Mouse (Mus musculus): ENCODE results near the gene Prex1. TPM values are rescaled to one million over a fixed set of nuclear protein-coding genes. Genes with fewer than 3 reads are reported as not detected.

Prex1 gene
- polyA plus RNA-seq, 1 experiment from 2014 or later: 29.7 TPM

Other genes starting within 250 kb of the Prex1 start
- 11.4 and 12.0 TPM in 2 replicates for gene Trp53rkb, start 78.7 kb upstream of the Prex1 start, polyA plus RNA-seq (2014; fragmentation: Nextera tagmentation; extraction: Ambion mirVana)
- 5.2 and 6.1 TPM in 2 replicates for gene Arfgef2, start 91.8 kb upstream of the Prex1 start, polyA plus RNA-seq (2014; fragmentation: Nextera tagmentation; extraction: Ambion mirVana)
- 222 and 240 TPM in 2 replicates for gene Cse1l, start 192.2 kb upstream of the Prex1 start, polyA plus RNA-seq (2014; fragmentation: Nextera tagmentation; extraction: Ambion mirVana)

Measured in forebrain, embryonic 11.5 days (tissue).